Mouse (Mus musculus): ENCODE measurements at regions not wholly inside any gene's neighbourhood (a gene's known extent, or its start where the extent isn't known, plus 50 kb on each side); places are given as distances from the start of the nearest gene placed in this dataset.
A peak's percentile ranks its signal among the peaks of the same experiment; 100 is the strongest.

- DNase-seq (ENCODE audit: low read depth, low spot score): no peak
Observed at GRCm38 (mm10) chr17:89592826-89593225, 317.4 kb downstream of the Gm10184 start.

DNA sequence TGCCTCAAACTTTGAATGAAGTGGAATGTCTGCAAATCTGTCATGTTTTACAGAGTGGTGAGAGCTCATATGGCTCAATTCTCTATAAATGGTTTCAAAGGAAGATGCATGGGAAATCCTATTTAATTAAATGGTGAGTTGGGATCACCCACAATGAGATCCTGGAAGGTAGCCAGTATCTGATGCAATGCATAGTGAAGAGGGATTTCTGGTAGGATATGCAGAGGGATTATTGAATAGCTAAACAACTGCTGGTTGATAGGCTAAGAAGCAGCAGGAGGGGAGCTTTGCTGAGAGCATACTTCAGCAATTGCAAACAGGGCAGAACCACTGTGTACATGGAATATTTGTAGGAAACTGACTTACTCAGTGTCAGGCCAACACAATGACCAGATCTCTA, 350.7 kb downstream of the Gm10184 start:
- DNase-seq (ENCODE audit: low read depth, low spot score): no peak

GRCm38 (mm10) chr17:89554754-89555153, 354.3 kb upstream of the Fshr start:
- DNase-seq (ENCODE audit: low read depth, low spot score): no peak

GRCm38 (mm10) chr17:89553597-89553996, 353.1 kb upstream of the Fshr start:
- DNase-seq (ENCODE audit: low read depth, low spot score): no peak

- no peak for DNase-seq (ENCODE audit: low read depth, low spot score)
Observed at GRCm38 (mm10) chr17:89550758-89551157, 350.3 kb upstream of the Fshr start.

GRCm38 (mm10) chr17:89521912-89522311, 321.4 kb upstream of the Fshr start:
- DNase-seq (ENCODE audit: low read depth, low spot score): no peak

DNA sequence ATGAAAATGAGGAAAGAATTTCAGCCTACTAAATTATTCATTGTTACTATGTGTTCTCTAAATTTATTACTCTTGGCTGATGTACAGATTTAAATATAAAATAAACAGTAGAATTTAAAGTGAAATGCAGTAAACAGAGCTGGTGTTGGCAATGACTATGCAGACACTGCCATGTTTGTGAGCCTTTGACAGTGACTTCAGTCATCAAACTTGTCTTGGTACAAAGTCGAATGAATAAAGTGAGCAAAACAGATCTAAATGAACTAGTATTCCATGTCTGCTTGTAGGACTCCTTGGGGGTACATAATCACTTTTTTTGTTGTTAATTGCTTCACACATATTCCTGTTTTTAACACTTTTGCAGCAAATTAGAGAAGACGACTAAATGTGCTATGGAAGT, 318.9 kb upstream of the Fshr start:
- DNase-seq (ENCODE audit: low read depth, low spot score): no peak

DNA sequence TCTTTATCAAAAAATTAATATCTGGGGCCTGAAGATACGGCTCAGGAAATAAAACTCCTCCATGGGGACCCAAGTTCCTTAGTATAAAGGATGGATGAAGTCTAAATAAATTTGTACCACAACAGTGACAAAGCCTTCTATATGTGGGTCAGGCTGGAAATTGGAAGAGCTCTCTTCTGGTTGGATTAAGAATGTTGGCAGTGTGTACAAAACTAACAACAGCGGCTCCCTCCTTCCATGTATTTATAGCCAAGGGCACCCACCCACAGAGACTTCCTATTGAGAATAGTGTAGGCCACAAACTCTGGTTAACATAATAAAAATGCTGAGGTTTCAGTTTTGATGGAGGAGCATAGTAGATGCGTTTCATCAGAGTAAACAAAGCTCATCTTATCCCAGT, 304.8 kb upstream of the Fshr start:
- DNase-seq (ENCODE audit: low read depth, low spot score): no peak

DNA sequence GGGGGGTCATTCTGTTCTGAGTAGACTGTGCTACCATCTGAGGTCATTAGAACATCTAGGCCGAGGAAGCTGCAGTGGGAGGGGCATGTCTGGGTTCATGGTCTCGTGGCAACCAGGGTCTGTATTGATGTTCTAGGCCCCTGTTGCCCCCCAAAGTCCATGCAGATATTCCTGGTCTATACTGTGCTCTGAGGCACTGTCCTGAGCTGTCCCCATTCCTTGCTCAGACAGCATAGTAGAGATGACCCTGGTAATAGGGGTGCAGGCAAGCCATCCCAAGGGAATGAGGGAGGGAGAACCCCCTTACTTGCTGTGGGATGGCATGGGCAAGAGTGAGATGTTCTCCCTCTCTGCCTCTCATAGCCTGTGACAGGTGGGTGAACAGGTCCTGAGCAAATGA, 293.1 kb upstream of the Fshr start:
- no peak for DNase-seq (ENCODE audit: low read depth, low spot score)

- no peak for DNase-seq (ENCODE audit: low read depth, low spot score)
Observed at GRCm38 (mm10) chr17:89466486-89466885, 266.0 kb upstream of the Fshr start.

GRCm38 (mm10) chr17:89465883-89466282, 265.4 kb upstream of the Fshr start:
- DNase-seq (ENCODE audit: low read depth, low spot score): no peak

GRCm38 (mm10) chr17:89460438-89460837, 260.0 kb upstream of the Fshr start:
- no peak for DNase-seq (ENCODE audit: low read depth, low spot score)

GRCm38 (mm10) chr17:89454301-89454700, 253.8 kb upstream of the Fshr start:
- no peak for DNase-seq (ENCODE audit: low read depth, low spot score)

DNA sequence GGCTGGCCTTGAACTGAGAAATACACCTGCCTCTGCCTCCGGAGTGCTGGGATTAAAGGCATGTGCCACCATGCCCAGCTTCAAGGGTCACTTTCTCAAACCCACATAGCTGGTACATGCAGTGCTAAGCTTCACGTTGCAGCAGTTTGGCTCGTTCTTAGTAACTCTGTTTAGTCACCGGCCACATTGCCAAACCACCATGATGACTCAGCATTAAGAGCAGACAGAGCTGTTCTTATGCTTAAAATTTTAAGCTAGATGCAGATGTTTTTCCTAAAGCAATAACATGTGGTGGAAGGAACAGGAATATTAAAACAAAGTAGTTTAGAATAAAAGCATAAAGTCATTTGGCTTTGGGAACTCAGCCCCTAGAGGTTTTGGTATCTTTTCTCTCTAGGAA, 250.2 kb upstream of the Fshr start:
- DNase-seq (ENCODE audit: low read depth, low spot score): peak; percentile 3

DNA sequence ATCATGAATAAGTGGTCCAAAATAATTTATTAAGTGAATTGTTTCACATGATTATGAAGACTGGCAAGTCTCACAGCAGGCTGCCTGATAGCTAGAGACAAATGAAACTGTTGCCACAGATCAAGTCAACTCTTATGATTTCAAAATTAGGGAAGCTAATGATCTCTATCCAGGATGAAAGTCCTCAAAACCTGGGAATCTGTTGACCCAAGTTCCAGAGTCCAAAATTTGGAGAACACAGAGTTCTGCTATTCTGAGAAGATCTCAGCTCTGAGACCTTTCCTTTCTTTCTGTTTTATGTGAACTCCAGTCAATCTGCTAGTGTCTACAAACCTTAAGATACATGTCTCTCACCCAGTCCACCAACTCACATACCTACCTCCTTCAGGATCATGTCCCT, 248.9 kb upstream of the Fshr start:
- no peak for DNase-seq (ENCODE audit: low read depth, low spot score)

DNA sequence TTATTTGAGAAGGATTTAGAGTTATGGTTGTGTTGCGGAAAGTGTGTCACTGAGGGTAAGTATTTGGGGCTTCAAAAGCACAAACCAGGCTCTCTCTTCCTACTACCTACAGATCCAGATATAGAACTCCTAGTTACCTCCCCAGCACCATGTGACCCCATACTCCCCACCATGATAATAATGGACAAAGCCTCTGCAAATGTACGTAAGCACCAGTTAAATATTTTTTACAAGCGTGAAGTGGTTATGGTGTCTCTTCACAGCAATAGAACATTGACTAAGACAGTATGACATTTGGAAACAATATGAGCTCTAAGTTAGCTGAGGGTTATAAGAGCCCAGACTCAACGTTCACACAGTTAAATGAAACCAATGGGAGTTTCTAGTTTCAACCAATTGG, 233.8 kb upstream of the Fshr start:
- DNase-seq (ENCODE audit: low read depth, low spot score): no peak

- no peak for DNase-seq (ENCODE audit: low read depth, low spot score)
Observed at GRCm38 (mm10) chr17:89410026-89410425, 209.6 kb upstream of the Fshr start.

- no peak for DNase-seq (ENCODE audit: low read depth, low spot score)
Observed at GRCm38 (mm10) chr17:89405589-89405988, 205.1 kb upstream of the Fshr start.

DNA sequence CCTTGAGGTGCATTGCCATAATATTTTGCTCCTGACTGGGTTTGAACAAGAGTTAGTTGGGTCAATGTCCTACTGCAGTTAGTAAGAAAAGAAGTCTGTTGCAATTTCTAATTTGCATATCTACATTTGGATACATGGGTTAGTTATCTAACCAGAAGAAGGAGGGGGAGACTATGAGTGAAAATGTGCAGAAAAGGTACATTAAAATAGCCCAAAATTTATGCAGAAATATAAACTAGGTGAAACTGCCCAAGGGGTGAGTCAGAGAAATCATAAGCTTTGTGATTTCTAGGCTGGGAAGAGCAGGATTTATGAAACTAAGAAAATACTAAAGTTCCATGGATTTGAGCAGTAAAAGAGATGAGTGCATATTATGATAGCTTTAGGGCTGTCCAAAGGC, 156.8 kb upstream of the Fshr start:
- no peak for DNase-seq (ENCODE audit: low read depth, low spot score)

DNA sequence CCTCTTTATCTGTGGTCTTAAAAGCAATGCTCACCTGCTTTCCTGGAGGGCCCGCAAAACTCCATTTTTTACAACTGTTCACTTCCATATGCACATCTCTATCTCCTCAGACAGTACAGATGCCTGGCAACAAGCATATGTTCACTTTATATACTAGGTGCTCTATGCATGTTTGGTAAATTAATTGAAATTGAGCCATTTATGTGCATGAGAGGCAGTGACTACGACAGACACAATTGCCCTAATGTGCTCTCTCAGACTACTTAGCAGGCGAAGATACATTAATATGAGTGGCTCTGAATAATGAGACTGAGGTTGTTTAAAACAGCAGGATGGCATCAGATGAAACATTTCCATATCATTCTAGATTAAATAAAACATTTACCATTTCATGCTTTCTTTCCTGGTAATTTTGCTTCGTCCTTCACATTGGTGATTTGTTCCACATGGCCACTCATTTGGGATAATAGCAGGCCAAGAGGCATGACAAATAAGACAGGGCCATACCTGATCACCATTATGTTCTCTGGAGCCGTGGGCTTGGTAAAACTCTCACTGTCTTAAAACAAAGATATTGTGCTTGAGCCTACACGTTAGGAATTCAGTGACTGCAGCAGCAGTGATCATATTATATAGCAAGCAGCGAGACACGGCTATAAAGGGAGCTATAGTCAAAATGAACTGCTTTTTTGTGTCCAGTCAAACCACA, 140.2 kb upstream of the Fshr start:
- no peak for DNase-seq (ENCODE audit: low read depth, low spot score)

DNA sequence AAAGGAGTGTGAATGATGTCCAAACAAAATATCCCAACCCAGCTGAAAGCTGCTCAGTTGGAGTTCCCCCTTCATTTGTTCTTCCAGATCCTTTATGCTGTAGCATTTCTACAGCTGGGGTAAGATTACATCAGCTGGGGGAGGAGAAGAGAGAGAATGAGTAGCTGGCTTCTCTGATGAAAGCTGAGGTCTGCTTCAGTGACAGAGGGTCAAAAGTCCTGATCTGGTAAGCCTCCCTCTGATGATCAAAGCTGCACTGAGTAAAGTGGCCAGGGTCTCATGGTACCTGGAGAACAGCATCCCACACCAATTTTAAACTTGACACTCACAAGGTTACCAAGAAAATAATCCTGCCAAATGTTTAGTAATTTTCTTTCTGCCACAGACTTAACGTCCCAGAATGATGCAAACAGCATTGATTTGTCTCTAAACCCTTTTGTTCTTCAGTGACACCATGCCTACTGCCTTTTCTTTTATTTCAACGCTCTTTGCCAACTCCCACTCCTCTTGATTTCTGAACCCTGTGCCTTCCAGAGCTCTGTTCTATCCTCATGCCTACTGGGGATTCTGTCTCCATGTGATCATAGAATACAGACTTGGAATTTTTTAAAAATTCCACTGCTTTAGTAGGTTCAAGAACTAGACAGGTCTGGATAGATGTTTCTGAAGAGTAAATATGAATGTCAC, 119.3 kb upstream of the Fshr start:
- DNase-seq (ENCODE audit: low read depth, low spot score): no peak

DNA sequence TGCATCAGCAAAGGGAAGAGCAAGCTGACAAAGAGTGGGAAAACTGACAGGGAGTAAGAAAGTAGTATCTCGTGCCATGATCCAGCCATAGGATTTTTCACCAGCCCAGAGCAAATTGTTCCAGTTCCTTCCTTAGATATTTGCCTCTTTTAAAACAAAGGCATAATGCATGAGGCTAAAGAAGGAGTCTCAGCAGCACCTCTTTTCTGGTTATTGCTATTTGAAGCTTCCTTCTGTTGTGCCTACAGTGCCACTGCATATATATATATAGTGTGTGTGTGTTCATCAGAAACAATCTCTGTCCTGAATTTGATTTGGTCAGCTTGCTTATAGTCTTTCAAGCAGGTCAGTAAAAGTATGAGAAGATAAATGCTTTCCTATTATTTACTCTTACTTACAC, 117.9 kb upstream of the Fshr start:
- DNase-seq (ENCODE audit: low read depth, low spot score): no peak

- DNase-seq (ENCODE audit: low read depth, low spot score): no peak
Observed at GRCm38 (mm10) chr17:89311133-89311532, 110.7 kb upstream of the Fshr start.

- DNase-seq (ENCODE audit: low read depth, low spot score): no peak
Observed at GRCm38 (mm10) chr17:89301325-89301724, 100.8 kb upstream of the Fshr start.

Measured in skeletal muscle tissue, adult 2 months (tissue).